Mouse (Mus musculus): ENCODE data around the gene Atp5k.
A peak's percentile ranks its signal among the peaks of the same experiment; 100 is the strongest.

Gene Atp5k

DNA sequence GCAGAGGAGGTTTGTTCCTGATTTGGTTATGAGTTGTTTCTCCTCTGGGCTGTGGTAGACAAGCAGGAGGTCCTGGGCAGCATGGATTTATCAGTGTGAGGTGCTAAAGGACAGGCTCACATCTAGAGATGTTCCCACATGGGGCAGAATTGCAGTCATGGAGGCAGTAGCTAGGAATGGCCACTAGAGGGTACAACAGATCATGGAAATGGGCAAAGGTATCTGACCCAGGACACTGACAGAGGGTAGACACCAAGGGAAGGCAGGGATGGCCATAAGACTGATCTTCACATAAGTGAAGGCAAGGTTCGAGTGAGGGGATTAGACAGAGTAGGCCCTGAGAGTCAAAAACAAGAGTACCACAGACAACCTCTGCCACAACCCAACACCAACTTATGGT is 7.1 kb downstream of the Atp5k start:
- DNase-seq (ENCODE audit: low spot score in 2 of 2) = peak in 1 of 2 experiments; percentile 25

GRCm38 (mm10) chr5:108423427-108423826 is 10.8 kb downstream of the Atp5k start:
- no peak for DNase-seq (ENCODE audit: low spot score in 2 of 2)

DNA sequence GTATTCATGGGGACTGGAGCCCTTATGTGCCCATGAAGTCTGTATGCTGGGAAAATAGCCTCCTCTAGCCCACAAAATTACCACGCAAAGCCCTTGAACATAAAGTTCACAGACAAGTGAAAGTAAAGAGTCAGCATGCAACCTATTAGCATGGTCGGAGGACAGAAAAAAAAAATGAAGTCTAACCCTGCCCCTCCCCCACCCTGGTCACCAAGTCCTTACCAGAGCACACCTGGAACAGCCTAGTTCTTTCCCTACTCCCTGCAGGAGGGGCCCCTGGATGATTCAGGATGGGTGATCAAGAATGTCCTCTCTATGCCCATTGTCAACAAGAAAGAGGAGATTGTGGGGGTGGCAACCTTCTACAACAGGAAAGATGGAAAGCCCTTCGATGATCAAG is 11.5 kb downstream of the Atp5k start:
- DNase-seq (ENCODE audit: low spot score in 2 of 2) = no peak

- no peak for DNase-seq (ENCODE audit: low spot score in 2 of 2)
Observed at GRCm38 (mm10) chr5:108414711-108415110, 19.5 kb downstream of the Atp5k start.

DNA sequence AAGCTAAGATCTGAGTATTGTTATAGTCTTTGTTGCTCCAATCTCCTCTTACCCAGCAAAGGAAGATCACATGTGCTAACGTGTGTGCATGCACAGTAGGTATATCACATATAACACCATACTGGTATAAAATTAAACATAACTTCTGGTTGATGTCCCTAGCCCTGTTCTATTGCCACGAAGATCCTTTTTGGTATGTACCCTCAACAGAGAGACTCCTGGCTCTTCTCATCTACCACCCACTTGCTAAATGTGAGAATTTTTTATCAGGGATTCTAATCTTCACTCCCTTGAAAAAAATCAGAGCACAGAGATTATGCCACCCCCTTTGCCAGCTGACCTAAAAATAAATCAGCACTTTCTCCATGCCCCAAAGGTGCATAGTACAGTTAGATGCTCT is 27.3 kb downstream of the Atp5k start:
- no peak for DNase-seq (ENCODE audit: low spot score in 2 of 2)

DNA sequence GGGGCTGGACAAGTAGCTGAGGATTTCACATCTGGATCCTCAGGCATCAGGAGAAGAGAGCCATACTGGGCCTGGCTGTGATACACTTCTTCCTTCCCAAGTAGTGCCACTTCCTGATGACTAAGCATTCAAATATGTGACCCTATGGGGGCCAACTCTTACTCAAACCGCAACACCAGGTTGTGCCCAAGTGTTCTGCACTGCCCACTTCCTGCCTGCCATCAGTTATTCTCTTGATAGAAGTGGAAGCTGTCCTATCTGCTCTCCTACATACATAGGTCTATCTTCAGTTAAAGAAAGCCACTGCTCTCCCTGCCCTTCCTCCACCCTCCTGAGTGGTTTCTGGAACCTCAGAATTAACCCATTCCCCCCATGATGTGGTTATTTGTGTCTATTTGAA is 28.8 kb downstream of the Atp5k start:
- DNase-seq (ENCODE audit: low spot score in 2 of 2) = peak in 1 of 2 experiments; percentile 5

DNA sequence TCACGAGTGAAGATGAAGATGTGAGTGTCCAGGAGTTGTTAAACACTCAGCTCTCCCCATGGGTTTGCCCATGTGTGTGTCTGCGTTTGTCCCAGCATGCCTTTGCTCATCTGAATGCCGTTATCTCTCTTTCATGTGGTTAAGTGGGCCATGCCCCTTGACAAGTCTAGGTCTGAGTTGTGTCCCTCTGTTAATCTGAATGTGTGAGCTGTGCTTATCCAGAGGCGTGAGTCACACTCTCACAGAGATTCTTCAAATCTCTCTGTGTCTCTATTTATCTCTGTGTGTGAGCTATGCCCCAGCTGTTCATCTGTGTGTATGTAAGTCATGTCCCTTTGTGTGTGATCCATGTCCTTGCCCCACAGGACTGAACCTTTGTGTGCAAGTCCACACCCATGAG is 30.8 kb downstream of the Atp5k start:
- no peak for DNase-seq (ENCODE audit: low spot score in 2 of 2)

- DNase-seq (ENCODE audit: low spot score in 2 of 2) = no peak
Observed at GRCm38 (mm10) chr5:108389744-108390143, 44.5 kb downstream of the Atp5k start.

- no peak for DNase-seq (ENCODE audit: low spot score in 2 of 2)
Observed at GRCm38 (mm10) chr5:108388201-108388600, 46.0 kb downstream of the Atp5k start, which contains the start of gene Pde6b. Pde6b (plus strand) TSS chr5:108388391.

- no peak for DNase-seq (ENCODE audit: low spot score in 2 of 2)
Observed at GRCm38 (mm10) chr5:108386449-108386848, 47.8 kb downstream of the Atp5k start.

- DNase-seq (ENCODE audit: low spot score in 2 of 2) = no peak
Observed at GRCm38 (mm10) chr5:108385632-108386031, 48.6 kb downstream of the Atp5k start.

All from natural killer cell, adult 2 months (primary cell).